Mouse (Mus musculus) CH12.LX (cell line): ENCODE results near the gene Nbas. TPM values are rescaled to one million over a fixed set of nuclear protein-coding genes. Genes with fewer than 3 reads are reported as not detected.

Source experiments
- DNase-seq: peaks from one replicate; pipeline ENCODE4 v3.0.0-alpha.2; 2013; ENCODE audit errors: extremely low read depth
- H3K27ac ChIP-seq: 2 replicates; pipeline ENCODE4 v1.5.1; 2012; ENCODE audit warnings: low read depth, mild to moderate bottlenecking, control low read depth, moderate library complexity; ENCODE audit not compliant: insufficient read depth
- H3K27me3 ChIP-seq: replicated peaks from 2 replicates; pipeline ENCODE3; 2012; ENCODE audit warnings: inconsistent platforms
- H3K36me3 ChIP-seq, 2 experiments: replicated peaks in 1 of 2; 2 replicates each; pipeline versions ENCODE3 to v1.6.1; 2012; ENCODE audit warnings: inconsistent platforms in 1 of 2, low read length in 1 of 2, mild to moderate bottlenecking in 1 of 2, mixed read lengths in 1 of 2, moderate library complexity in 1 of 2; ENCODE audit not compliant: control insufficient read depth in 1 of 2, insufficient read depth in 1 of 2
- H3K4me1 ChIP-seq, 2 experiments: 2 replicates each; pipeline ENCODE4 v1.6.1; 2012; ENCODE audit warnings: inconsistent platforms in 1 of 2, moderate library complexity in 1 of 2; ENCODE audit not compliant: insufficient read depth in 2 of 2, control insufficient read depth in 1 of 2
- H3K4me2 ChIP-seq: 2 replicates; pipeline ENCODE4 v1.6.1; 2012; ENCODE audit warnings: low read depth, mild to moderate bottlenecking, control low read depth; ENCODE audit not compliant: poor library complexity, insufficient read depth, severe bottlenecking
- H3K4me3 ChIP-seq, 3 experiments: fragments of 150-350 bp in 1 of 3; sonication (generic) in 1 of 3; replicated peaks in 1 of 3; 2 replicates each; pipeline versions ENCODE3 to v1.5.1; 2011 to 2012; ENCODE audit warnings: low read depth in 2 of 3, low read length in 2 of 3, mild to moderate bottlenecking in 2 of 3, moderate library complexity in 2 of 3, control low read depth in 1 of 3, improper control_type of control experiment in 1 of 3, inconsistent platforms in 1 of 3, mixed read lengths in 1 of 3; ENCODE audit not compliant: poor library complexity in 1 of 3
- H3K79me2 ChIP-seq: replicated peaks from 2 replicates; pipeline ENCODE4 v1.6.1; 2012; ENCODE audit warnings: mild to moderate bottlenecking, moderate library complexity; ENCODE audit not compliant: control insufficient read depth, poor library complexity, insufficient read depth, severe bottlenecking; ENCODE audit errors: extremely low read depth
- H3K9ac ChIP-seq: 2 replicates; pipeline ENCODE4 v1.6.1; 2012; ENCODE audit warnings: low read depth, mild to moderate bottlenecking, control low read depth, moderate library complexity; ENCODE audit not compliant: insufficient read depth
- H3K9me3 ChIP-seq: replicated peaks from 2 replicates; pipeline ENCODE3; 2012; ENCODE audit warnings: low read length, inconsistent platforms, mixed read lengths
- CHD1 ChIP-seq: IDR thresholded peaks from 2 replicates; pipeline ENCODE4 v1.6.1; 2012; ENCODE audit warnings: low read depth, low read length, improper control_type of control experiment, inconsistent platforms
- CHD2 ChIP-seq: IDR thresholded peaks from 2 replicates; pipeline ENCODE4 v1.6.1; 2011; ENCODE audit warnings: low read length, improper control_type of control experiment
- CTCF ChIP-seq, 2 experiments: IDR thresholded peaks in 1 of 2; conservative IDR thresholded peaks in 1 of 2; 2 replicates each; pipeline ENCODE4 v1.5.1; 2011 to 2012; ENCODE audit warnings: low read depth in 2 of 2, low read length in 2 of 2, improper control_type of control experiment in 1 of 2, inconsistent platforms in 1 of 2, mild to moderate bottlenecking in 1 of 2, moderate library complexity in 1 of 2
- E2F4 ChIP-seq: IDR thresholded peaks from 2 replicates; pipeline ENCODE4 v1.6.1; 2011; ENCODE audit warnings: low read depth, low read length, improper control_type of control experiment; ENCODE audit not compliant: insufficient replicate concordance
- ELF1 ChIP-seq: IDR thresholded peaks from 2 replicates; pipeline ENCODE4 v1.6.1; 2014; ENCODE audit warnings: low read depth, mild to moderate bottlenecking, inconsistent platforms, low read length, improper control_type of control experiment
- EP300 ChIP-seq: IDR thresholded peaks from 2 replicates; pipeline ENCODE4 v1.6.1; 2011; ENCODE audit warnings: low read length, improper control_type of control experiment
- ETS1 ChIP-seq: conservative IDR thresholded peaks from 2 replicates; pipeline ENCODE4 v1.6.1; 2012; ENCODE audit warnings: low read depth, mild to moderate bottlenecking, inconsistent platforms, low read length, improper control_type of control experiment, moderate library complexity
- GABPA ChIP-seq: IDR thresholded peaks from 2 replicates; pipeline ENCODE4 v1.6.1; 2012; ENCODE audit warnings: low read depth, low read length, improper control_type of control experiment, inconsistent platforms; ENCODE audit not compliant: insufficient replicate concordance
- IRF4 ChIP-seq: IDR thresholded peaks from 2 replicates; pipeline ENCODE4 v1.6.1; 2014; ENCODE audit warnings: low read depth, mild to moderate bottlenecking, inconsistent platforms, low read length, improper control_type of control experiment
- JUN ChIP-seq: IDR thresholded peaks from 2 replicates; pipeline ENCODE4 v1.6.1; 2011; ENCODE audit warnings: low read depth, mild to moderate bottlenecking, low read length, improper control_type of control experiment, moderate library complexity; ENCODE audit not compliant: insufficient read depth
- KAT2A ChIP-seq: IDR thresholded peaks from 2 replicates; pipeline ENCODE4 v1.6.1; 2012; ENCODE audit warnings: low read length, improper control_type of control experiment, inconsistent platforms; ENCODE audit not compliant: insufficient replicate concordance
- MAFK ChIP-seq: IDR thresholded peaks from 2 replicates; pipeline ENCODE4 v1.6.1; 2011; ENCODE audit warnings: low read length, improper control_type of control experiment; ENCODE audit not compliant: insufficient replicate concordance
- MXI1 ChIP-seq: IDR thresholded peaks from 2 replicates; pipeline ENCODE4 v1.6.1; 2011; ENCODE audit warnings: mild to moderate bottlenecking, low read depth, low read length, improper control_type of control experiment
- MYC ChIP-seq: IDR thresholded peaks from 2 replicates; pipeline ENCODE4 v1.6.1; 2011; ENCODE audit warnings: low read depth, mild to moderate bottlenecking, improper control_type of control experiment, low read length
- NELFE ChIP-seq: IDR thresholded peaks from 2 replicates; pipeline ENCODE4 v1.6.1; 2011; ENCODE audit warnings: low read depth, low read length, improper control_type of control experiment
- NRF1 ChIP-seq: IDR thresholded peaks from 2 replicates; pipeline ENCODE4 v1.6.1; 2014; ENCODE audit warnings: low read depth, mild to moderate bottlenecking, inconsistent platforms, low read length, improper control_type of control experiment, moderate library complexity
- POLR2A ChIP-seq: IDR thresholded peaks from 2 replicates; pipeline ENCODE4 v1.6.1; 2011; ENCODE audit warnings: low read depth, mild to moderate bottlenecking, improper control_type of control experiment, low read length
- POLR2AphosphoS2 ChIP-seq: IDR thresholded peaks from 2 replicates; pipeline ENCODE4 v1.6.1; 2011; ENCODE audit warnings: low read depth, low read length, improper control_type of control experiment
- RAD21 ChIP-seq: IDR thresholded peaks from 2 replicates; pipeline ENCODE4 v1.6.1; 2011; ENCODE audit warnings: low read depth, mild to moderate bottlenecking, low read length, improper control_type of control experiment, moderate library complexity
- RCOR1 ChIP-seq: conservative IDR thresholded peaks from 2 replicates; pipeline ENCODE4 v1.6.1; 2012; ENCODE audit warnings: low read depth, mild to moderate bottlenecking, inconsistent platforms, low read length, improper control_type of control experiment
- TBP ChIP-seq: conservative IDR thresholded peaks from 2 replicates; pipeline ENCODE4 v1.6.1; 2011; ENCODE audit warnings: low read depth, low read length, improper control_type of control experiment
- TCF12 ChIP-seq: IDR thresholded peaks from 2 replicates; pipeline ENCODE4 v1.6.1; 2014; ENCODE audit warnings: low read depth, mild to moderate bottlenecking, inconsistent platforms, low read length, improper control_type of control experiment
- UBTF ChIP-seq: IDR thresholded peaks from 2 replicates; pipeline ENCODE4 v1.6.1; 2012; ENCODE audit warnings: low read depth, mild to moderate bottlenecking, inconsistent platforms, low read length, improper control_type of control experiment, moderate library complexity
- ZC3H11A ChIP-seq: IDR thresholded peaks from 2 replicates; pipeline ENCODE4 v1.6.1; 2012; ENCODE audit warnings: low read depth, mild to moderate bottlenecking, inconsistent platforms, low read length, improper control_type of control experiment
- ZKSCAN1 ChIP-seq: IDR thresholded peaks from 2 replicates; pipeline ENCODE4 v1.6.1; 2012; ENCODE audit warnings: low read depth, inconsistent platforms, low read length, improper control_type of control experiment, borderline replicate concordance
- dilution Hi-C: fragments of 300-500 bp; cut with MboI; formaldehyde crosslinking; loops from 2 replicates; pipeline ENCODE4 v1.14.3; 2020; ENCODE audit warnings: low sequenced_read_pairs; ENCODE audit not compliant: extremely low pct_unique_long_range_greater_than_20kb, extremely low pct_ligation_motif_present
- in situ Hi-C: fragments of 300-500 bp; cut with MboI; formaldehyde crosslinking; loops from 3 replicates; pipeline ENCODE4 v1.14.3; 2019; ENCODE audit warnings: low sequenced_read_pairs, low pct_ligation_motif_present, low pct_unique_long_range_greater_than_20kb, mixed read lengths
- polyA plus RNA-seq: library from polyadenylated mRNA; unstranded; fragments of >175 nt; gene quantifications from 2 replicates; pipeline ENCODE4 v1.2.1, GENCODE M21; 2012; ENCODE audit warnings: low read depth; ENCODE audit not compliant: insufficient read length
- total RNA-seq, 2 experiments: library from RNA; depleted of rRNA; stranded (reverse); fragments of 300-350 nt in 1 of 2; fragments of >200 nt in 1 of 2; gene quantifications; 2 replicates each; pipeline ENCODE4 v1.2.3; 2012 to 2014

The Nbas gene
- total and polyA plus RNA-seq, 3 experiments, result 16.9 to 51.6 (median 22.1) TPM

DNA sequence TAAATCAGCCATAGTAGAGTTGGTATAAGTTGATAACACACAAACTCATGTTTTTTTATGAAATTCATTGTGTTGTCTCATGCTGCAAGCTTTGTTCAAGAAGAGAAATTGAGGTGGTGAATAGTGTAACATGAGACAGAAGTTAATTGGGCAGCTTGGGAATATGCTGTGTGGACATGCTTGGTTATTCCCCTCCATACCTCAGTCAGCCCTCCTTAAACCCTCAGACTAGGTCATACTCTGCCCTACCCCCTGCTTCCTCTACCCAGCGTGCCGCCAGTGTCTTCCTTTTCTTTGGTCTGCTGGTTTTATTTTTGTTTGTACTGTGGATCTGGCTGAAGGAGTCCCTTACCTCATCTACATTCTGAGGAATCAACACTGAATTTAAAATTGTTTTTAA is 22.5 kb downstream of the Nbas start:
- no peak for DNase-seq
- Histone ChIP-seq H3K36me3 (peaks cover 47 to 77% of the 10 kb centered on the region in 2 experiments), H3K27me3 (no peaks in the 10 kb centered on the region), H3K4me3 (no peak overlapping the region), H3K79me2 (no peaks in the 10 kb centered on the region; the same call in 1 of the 2 replicates), H3K4me2 (no peak overlapping the region), H3K4me1 (peaks cover 0 to 3% of the 10 kb centered on the region in 2 experiments; a peak in 1 of 4 replicates), H3K27ac (no peak overlapping the region), H3K9me3 (no peaks in the 10 kb centered on the region), H3K9ac (no peak overlapping the region)
- TF ChIP-seq UBTF, result no peak
- no peak for TF ChIP-seq RCOR1
- TF ChIP-seq JUN, result no peak
- no peak for TF ChIP-seq EP300
- TF ChIP-seq ZC3H11A, result no peak
- no peak for TF ChIP-seq GABPA
- TF ChIP-seq MXI1, result no peak
- TF ChIP-seq E2F4, result no peak
- TF ChIP-seq MYC, result no peak
- TF ChIP-seq ELF1, result no peak
- TF ChIP-seq IRF4, result no peak
- no peak for TF ChIP-seq TBP
- no peak for TF ChIP-seq NELFE
- in situ Hi-C loops, result no loop called here
- dilution Hi-C loops, result no loop called here

DNA sequence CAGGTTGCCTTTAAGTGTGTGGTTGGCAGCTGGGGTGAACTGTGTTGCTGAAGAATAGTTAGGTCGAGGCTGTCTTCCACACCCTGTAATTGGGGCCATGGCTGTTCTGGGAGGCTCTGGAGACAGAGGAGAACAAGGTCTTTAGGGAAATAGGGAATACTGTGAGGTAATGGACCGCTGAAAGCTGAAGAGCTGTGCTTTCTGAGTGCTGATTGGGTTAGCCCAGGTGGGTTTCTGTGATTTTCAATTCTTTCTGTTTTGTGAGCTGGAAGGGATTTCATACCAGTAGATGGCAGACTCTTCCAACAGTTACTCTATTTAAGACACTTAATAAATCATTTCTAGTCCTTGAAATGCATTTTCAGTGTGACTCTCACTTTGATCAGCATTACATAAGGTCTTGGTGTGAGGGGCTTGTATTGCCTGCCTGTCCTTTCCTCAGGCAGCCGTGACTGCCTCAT is 24.5 kb downstream of the Nbas start:
- H3K36me3 ChIP-seq, result peaks cover 44 to 76% of the 10 kb centered on the region in 2 experiments

More for the DNA sequence above, 24.5 kb downstream of the Nbas start:
- H3K4me2 ChIP-seq, result no peak overlapping the region
- dilution Hi-C loops, result no loop called here
- TF ChIP-seq ZC3H11A (no peak), E2F4 (no peak), GABPA (no peak), POLR2A (no peak), RAD21 (no peak), ETS1 (no peak), CHD2 (no peak), KAT2A (no peak), CTCF (conservative IDR thresholded peaks at IDR 0.05 in 1 of 2, IDR thresholded peaks at IDR 0.05 in 1 of 2; ENCODE audit: low read depth in 2 of 2, low read length in 2 of 2) (no peak), RCOR1 (no peak), MAFK (no peak), UBTF (no peak), CHD1 (no peak), POLR2AphosphoS2 (no peak), MXI1 (no peak), TCF12 (no peak), ELF1 (no peak), ZKSCAN1 (no peak), NRF1 (no peak)
- TF ChIP-seq, all 38 proteins: peak for 0
- Histone ChIP-seq H3K4me1 (peaks cover 0 to 3% of the 10 kb centered on the region in 2 experiments; a peak in 1 of 4 replicates), H3K4me3 (no peak overlapping the region), H3K79me2 (no peaks in the 10 kb centered on the region; the same call in 1 of the 2 replicates), H3K9me3 (no peaks in the 10 kb centered on the region), H3K27ac (no peak overlapping the region), H3K27me3 (no peaks in the 10 kb centered on the region), H3K9ac (no peak overlapping the region)
- in situ Hi-C loops, result no loop called here
- DNase-seq, result no peak
